Mouse (Mus musculus): ENCODE measurements around the gene Tspan4.

DNA sequence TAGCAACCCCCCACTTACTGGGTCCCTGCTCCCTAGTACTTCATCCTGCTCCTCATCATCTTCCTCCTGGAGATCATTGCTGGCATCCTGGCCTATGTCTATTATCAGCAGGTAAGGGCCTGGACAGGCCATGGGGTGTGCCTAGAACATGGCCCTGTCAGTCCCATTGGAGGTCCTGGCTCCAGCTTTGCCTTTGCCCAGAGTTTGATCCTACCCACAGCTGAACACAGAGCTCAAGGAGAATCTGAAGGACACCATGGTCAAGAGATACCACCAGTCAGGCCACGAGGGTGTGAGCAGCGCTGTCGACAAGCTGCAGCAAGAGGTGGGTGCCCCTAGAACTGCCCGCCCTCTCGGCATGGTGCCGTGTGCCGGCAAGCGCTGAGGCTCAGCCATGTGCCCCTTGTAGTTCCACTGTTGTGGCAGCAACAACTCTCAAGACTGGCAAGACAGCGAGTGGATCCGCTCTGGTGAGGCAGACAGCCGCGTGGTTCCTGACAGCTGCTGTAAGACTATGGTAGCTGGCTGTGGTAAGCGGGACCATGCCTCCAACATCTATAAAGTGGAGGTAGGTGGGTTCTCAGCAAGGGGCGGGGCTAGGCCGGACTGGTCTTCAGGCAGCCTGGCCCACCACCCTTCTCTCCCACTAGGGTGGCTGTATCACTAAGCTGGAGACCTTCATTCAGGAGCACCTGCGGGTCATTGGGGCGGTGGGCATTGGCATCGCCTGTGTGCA, 5.0 kb upstream of the Tspan4 start:
- no peak for TF ChIP-seq USF1 (IDR thresholded peaks at IDR 0.05; ENCODE audit: low read depth)
- no peak for TF ChIP-seq REST (IDR thresholded peaks at IDR 0.05; ENCODE audit: insufficient read depth, insufficient read length)
- no peak for TF ChIP-seq POLR2A (IDR thresholded peaks at IDR 0.05; ENCODE audit: insufficient read length, low read depth)
- no peak for TF ChIP-seq MAX (IDR thresholded peaks at IDR 0.05; ENCODE audit: low read depth)
- TF ChIP-seq MYOD1 (IDR thresholded peaks at IDR 0.05; ENCODE audit: control insufficient read depth in 1 of 3, insufficient read length in 2 of 3, low read depth in 2 of 3), result no peak

Data from myocyte (in vitro differentiated cells).